Mouse (Mus musculus): ENCODE measurements around the gene Znrf4. TPM values are rescaled to one million over a fixed set of nuclear protein-coding genes. Genes with fewer than 3 reads are reported as not detected.

Znrf4 gene
- polyA plus RNA-seq, 1 experiment, result not detected

- Histone ChIP-seq H3K27ac (ENCODE audit: control insufficient read depth, insufficient read depth, low read depth, low read length, poor library complexity) (no peak overlapping the region), H3K4me1 (ENCODE audit: control insufficient read depth, insufficient read depth, low read length) (no peaks in the 10 kb centered on the region), H3K4me3 (replicated peaks; ENCODE audit: control insufficient read depth, low read depth, low read length) (no peak overlapping the region)
- 10% methylated on average over 13 of the region's 13 CpGs for WGBS
- TF ChIP-seq POLR2A (IDR thresholded peaks at IDR 0.05; ENCODE audit: borderline replicate concordance, control insufficient read depth, low read depth, low read length) (no peak), CTCF (IDR thresholded peaks at IDR 0.05; ENCODE audit: control insufficient read depth, insufficient read depth, low read length) (no peak)
These were observed 3.6 kb upstream of the Znrf4 start for GRCm38 (mm10) chr17:56515690-56516410.

- TF ChIP-seq POLR2A (IDR thresholded peaks at IDR 0.05; ENCODE audit: borderline replicate concordance, control insufficient read depth, low read depth, low read length) (no peak), CTCF (IDR thresholded peaks at IDR 0.05; ENCODE audit: control insufficient read depth, insufficient read depth, low read length) (no peak)
- 45% methylated on average over 12 of the region's 12 CpGs for WGBS
- Histone ChIP-seq H3K4me3 (replicated peaks; ENCODE audit: control insufficient read depth, low read depth, low read length) (no peak overlapping the region), H3K4me1 (ENCODE audit: control insufficient read depth, insufficient read depth, low read length) (no peaks in the 10 kb centered on the region), H3K27ac (ENCODE audit: control insufficient read depth, insufficient read depth, low read depth, low read length, poor library complexity) (no peak overlapping the region)
These were observed 2.7 kb upstream of the Znrf4 start for GRCm38 (mm10) chr17:56514916-56515315.

- no peak for TF ChIP-seq POLR2A (IDR thresholded peaks at IDR 0.05; ENCODE audit: borderline replicate concordance, control insufficient read depth, low read depth, low read length)
- no peak for TF ChIP-seq CTCF (IDR thresholded peaks at IDR 0.05; ENCODE audit: control insufficient read depth, insufficient read depth, low read length)
- no peaks in the 10 kb centered on the region for H3K4me1 ChIP-seq (ENCODE audit: control insufficient read depth, insufficient read depth, low read length)
These were observed 2.1 kb upstream of the Znrf4 start for GRCm38 (mm10) chr17:56514330-56514729.

GRCm38 (mm10) chr17:56511707-56512090 is 532 bp downstream of the Znrf4 start:
- WGBS, result 31% methylated on average over 29 of the region's 29 CpGs
- no peak overlapping the region for H3K27ac ChIP-seq (ENCODE audit: control insufficient read depth, insufficient read depth, low read depth, low read length, poor library complexity)
- no peaks in the 10 kb centered on the region; the same call in 1 of the 2 replicates for H3K4me1 ChIP-seq (ENCODE audit: control insufficient read depth, insufficient read depth, low read length)
- no peak for TF ChIP-seq CTCF (IDR thresholded peaks at IDR 0.05; ENCODE audit: control insufficient read depth, insufficient read depth, low read length)
- no peak overlapping the region for H3K4me3 ChIP-seq (replicated peaks; ENCODE audit: control insufficient read depth, low read depth, low read length)

More at GRCm38 (mm10) chr17:56514330-56514729, 2.1 kb upstream of the Znrf4 start:
- no peak overlapping the region for H3K4me3 ChIP-seq (replicated peaks; ENCODE audit: control insufficient read depth, low read depth, low read length)
- no peak overlapping the region for H3K27ac ChIP-seq (ENCODE audit: control insufficient read depth, insufficient read depth, low read depth, low read length, poor library complexity)

GRCm38 (mm10) chr17:56510970-56511706 is 1.1 kb downstream of the Znrf4 start:
- Histone ChIP-seq H3K4me3 (replicated peaks; ENCODE audit: control insufficient read depth, low read depth, low read length) (no peak overlapping the region), H3K27ac (ENCODE audit: control insufficient read depth, insufficient read depth, low read depth, low read length, poor library complexity) (no peak overlapping the region), H3K4me1 (ENCODE audit: control insufficient read depth, insufficient read depth, low read length) (no peaks in the 10 kb centered on the region; the same call in 1 of the 2 replicates)
- whole genome bisulfite sequencing, result 11% methylated on average over 60 of the region's 60 CpGs
- no peak for TF ChIP-seq POLR2A (IDR thresholded peaks at IDR 0.05; ENCODE audit: borderline replicate concordance, control insufficient read depth, low read depth, low read length)
- no peak for TF ChIP-seq CTCF (IDR thresholded peaks at IDR 0.05; ENCODE audit: control insufficient read depth, insufficient read depth, low read length)

GRCm38 (mm10) chr17:56510473-56510969 is 1.7 kb downstream of the Znrf4 start:
- Histone ChIP-seq H3K27ac (ENCODE audit: control insufficient read depth, insufficient read depth, low read depth, low read length, poor library complexity) (no peak overlapping the region), H3K4me1 (ENCODE audit: control insufficient read depth, insufficient read depth, low read length) (no peaks in the 10 kb centered on the region; the same call in 1 of the 2 replicates), H3K4me3 (replicated peaks; ENCODE audit: control insufficient read depth, low read depth, low read length) (no peak overlapping the region)
- 25% methylated on average over 27 of the region's 27 CpGs for WGBS
- no peak for TF ChIP-seq CTCF (IDR thresholded peaks at IDR 0.05; ENCODE audit: control insufficient read depth, insufficient read depth, low read length)
- TF ChIP-seq POLR2A (IDR thresholded peaks at IDR 0.05; ENCODE audit: borderline replicate concordance, control insufficient read depth, low read depth, low read length), result no peak

GRCm38 (mm10) chr17:56509707-56510472 is 2.3 kb downstream of the Znrf4 start:
- no peak overlapping the region for H3K27ac ChIP-seq (ENCODE audit: control insufficient read depth, insufficient read depth, low read depth, low read length, poor library complexity)
- TF ChIP-seq POLR2A (IDR thresholded peaks at IDR 0.05; ENCODE audit: borderline replicate concordance, control insufficient read depth, low read depth, low read length) (no peak), CTCF (IDR thresholded peaks at IDR 0.05; ENCODE audit: control insufficient read depth, insufficient read depth, low read length) (no peak)
- WGBS, result 28% methylated on average over 33 of the region's 37 CpGs
- H3K4me3 ChIP-seq (replicated peaks; ENCODE audit: control insufficient read depth, low read depth, low read length), result no peak overlapping the region
- no peaks in the 10 kb centered on the region; the same call in 1 of the 2 replicates for H3K4me1 ChIP-seq (ENCODE audit: control insufficient read depth, insufficient read depth, low read length)
